Mouse (Mus musculus) forebrain, postnatal 0 days (tissue): ENCODE results near the gene Catip. TPM values are rescaled to one million over a fixed set of nuclear protein-coding genes. Genes with fewer than 3 reads are reported as not detected.
"Not testable (repeated sequence)": the region's sequence is repeated elsewhere in the genome, so short reads cannot be mapped to it uniquely, and the experiment has no call there.

Experiments used
- ATAC-seq: fragments of 200-750 bp; cut with Nextera tagmentation; 2 replicates; pipeline ENCODE4 v1.8.0; 2017; ENCODE audit warnings: mild to moderate bottlenecking, moderate library complexity
- DNase-seq: peaks from one replicate; pipeline ENCODE4 v3.0.0-alpha.2; 2015
- H3K27ac ChIP-seq: fragments of 300-500 bp; sonication (generic); 2 replicates; pipeline ENCODE4 v1.5.1; 2014; ENCODE audit warnings: low read depth, mild to moderate bottlenecking, antibody characterized with exemption, low read length, moderate library complexity, mixed read lengths
- H3K27me3 ChIP-seq: fragments of 300-500 bp; sonication (generic); 2 replicates; pipeline ENCODE4 v1.6.1; 2014; ENCODE audit warnings: mild to moderate bottlenecking, low read length, mixed read lengths; ENCODE audit not compliant: insufficient read depth
- H3K36me3 ChIP-seq: fragments of 300-500 bp; sonication (generic); 2 replicates; pipeline ENCODE4 v1.6.1; 2014; ENCODE audit warnings: mild to moderate bottlenecking, moderate library complexity; ENCODE audit not compliant: insufficient read depth
- H3K4me1 ChIP-seq: fragments of 300-500 bp; sonication (generic); 2 replicates; pipeline ENCODE4 v1.6.1; 2014; ENCODE audit warnings: antibody characterized with exemption; ENCODE audit not compliant: insufficient read depth
- H3K4me2 ChIP-seq: fragments of 300-500 bp; sonication (generic); 2 replicates; pipeline ENCODE4 v1.6.1; 2014; ENCODE audit warnings: low read depth, mild to moderate bottlenecking, moderate library complexity
- H3K4me3 ChIP-seq: fragments of 300-500 bp; sonication (generic); 2 replicates; pipeline ENCODE4 v1.5.1; 2014; ENCODE audit warnings: low read depth, low read length, mixed read lengths
- H3K9ac ChIP-seq: fragments of 300-500 bp; sonication (generic); 2 replicates; pipeline ENCODE4 v1.6.1; 2014; ENCODE audit warnings: mild to moderate bottlenecking
- H3K9me3 ChIP-seq: fragments of 300-500 bp; sonication (generic); 2 replicates; pipeline ENCODE4 v1.6.1; 2016; ENCODE audit warnings: low read length
- CTCF ChIP-seq: sonication (generic); IDR thresholded peaks from 2 replicates; pipeline ENCODE4 v1.5.1; 2016; ENCODE audit warnings: antibody characterized with exemption, control low read depth, low read depth
- WGBS: fragments of 180-500 bp; shearing (Covaris S2); extraction: QIAGEN DNeasy Blood & Tissue Kit; methylation state at CpG from one replicate; pipeline ENCODE4 v1.1.7; 2014; 5-methylcytosine and 5-hydroxymethylcytosine counted together
- polyA plus RNA-seq: library from polyadenylated mRNA; unstranded; fragments of >200 nt; fragmentation: Nextera tagmentation; extraction: Ambion mirVana; gene quantifications from 2 replicates; pipeline ENCODE4 v1.2.1, GENCODE M21; 2015
- total RNA-seq: library from RNA; depleted of rRNA; stranded (reverse); fragments of >200 nt; gene quantifications from 2 replicates; pipeline ENCODE4 v1.2.3, GENCODE M21; 2014

Catip gene
- total and polyA plus RNA-seq, 2 experiments from 2014 or later: 1.6 to 2.1 TPM

GRCm38 (mm10) chr1:74335436-74336170, 26.3 kb upstream of the Catip start:
- H3K4me3 ChIP-seq: no peak overlapping the region
- no peaks in the 10 kb centered on the region for H3K27me3 ChIP-seq
- no peak overlapping the region for H3K27ac ChIP-seq
- peaks cover 14% of the 10 kb centered on the region; the same call in 1 of the 2 replicates for H3K4me1 ChIP-seq
- no peak overlapping the region for H3K4me2 ChIP-seq
- no peaks in the 10 kb centered on the region for H3K36me3 ChIP-seq
- H3K9me3 ChIP-seq: no peaks in the 10 kb centered on the region
- no peak for TF ChIP-seq CTCF
- 79% methylated on average over 6 of the region's 6 CpGs for WGBS
- ATAC-seq (no peak), DNase-seq (no peak)
- no peak overlapping the region for H3K9ac ChIP-seq

- ATAC-seq (no peak), DNase-seq (no peak)
- H3K36me3 ChIP-seq: no peaks in the 10 kb centered on the region
- H3K4me2 ChIP-seq: no peak overlapping the region
- no peak overlapping the region for H3K4me3 ChIP-seq
- H3K9ac ChIP-seq: no peak overlapping the region
- 71% methylated on average over 3 of the region's 3 CpGs for WGBS
- no peak overlapping the region for H3K27ac ChIP-seq
- no peaks in the 10 kb centered on the region for H3K27me3 ChIP-seq
- no peaks in the 10 kb centered on the region for H3K9me3 ChIP-seq
- no peak for TF ChIP-seq CTCF
- peaks cover 7% of the 10 kb centered on the region; the same call in 1 of the 2 replicates for H3K4me1 ChIP-seq
Measured at GRCm38 (mm10) chr1:74337241-74337771, 24.6 kb upstream of the Catip start.

GRCm38 (mm10) chr1:74338013-74338412, 23.9 kb upstream of the Catip start:
- no peak for ATAC-seq
- 95% methylated on average over 4 of the region's 5 CpGs for WGBS
- Histone ChIP-seq H3K4me1 (peaks cover 6% of the 10 kb centered on the region; the same call in 1 of the 2 replicates), H3K9ac (no peak overlapping the region), H3K27me3 (no peaks in the 10 kb centered on the region), H3K4me2 (no peak overlapping the region), H3K4me3 (no peak overlapping the region), H3K9me3 (no peaks in the 10 kb centered on the region), H3K36me3 (no peaks in the 10 kb centered on the region), H3K27ac (no peak overlapping the region)
- DNase-seq: no peak
- no peak for TF ChIP-seq CTCF

- Histone ChIP-seq H3K4me1 (peaks cover under 1% of the 10 kb centered on the region; the same call in 1 of the 2 replicates), H3K36me3 (no peaks in the 10 kb centered on the region), H3K27me3 (no peaks in the 10 kb centered on the region), H3K4me3 (no peak overlapping the region), H3K27ac (no peak overlapping the region), H3K4me2 (no peak overlapping the region), H3K9ac (no peak overlapping the region), H3K9me3 (no peaks in the 10 kb centered on the region)
- TF ChIP-seq CTCF: no peak
- WGBS: 88% methylated on average over 4 of the region's 4 CpGs
- ATAC-seq (no peak), DNase-seq (no peak)
Measured at GRCm38 (mm10) chr1:74338626-74339025, 23.3 kb upstream of the Catip start.

GRCm38 (mm10) chr1:74339917-74340316, 22.0 kb upstream of the Catip start:
- Histone ChIP-seq H3K4me2 (no peak overlapping the region), H3K4me1 (no peaks in the 10 kb centered on the region), H3K9me3 (no peaks in the 10 kb centered on the region), H3K27me3 (no peaks in the 10 kb centered on the region), H3K4me3 (no peak overlapping the region), H3K9ac (no peak overlapping the region), H3K36me3 (no peaks in the 10 kb centered on the region), H3K27ac (no peak overlapping the region)
- 94% methylated on average over 9 of the region's 9 CpGs for WGBS
- TF ChIP-seq CTCF: no peak
- DNase-seq: no peak
- no peak for ATAC-seq

GRCm38 (mm10) chr1:74340361-74340764, 21.5 kb upstream of the Catip start:
- no peak for TF ChIP-seq CTCF
- WGBS: 66% methylated on average over 6 of the region's 6 CpGs
- Histone ChIP-seq H3K27me3 (no peaks in the 10 kb centered on the region), H3K9ac (no peak overlapping the region), H3K4me3 (no peak overlapping the region), H3K36me3 (no peaks in the 10 kb centered on the region), H3K9me3 (no peaks in the 10 kb centered on the region), H3K4me1 (no peaks in the 10 kb centered on the region), H3K4me2 (no peak overlapping the region), H3K27ac (no peak overlapping the region)
- ATAC-seq: peak; percentile 40; the same call in 1 of the 2 replicates
- peak; percentile 43 for DNase-seq

GRCm38 (mm10) chr1:74340992-74341391, 20.9 kb upstream of the Catip start:
- 96% methylated on average over 4 of the region's 4 CpGs for WGBS
- not testable (repeated sequence) for H3K27me3 ChIP-seq

More at GRCm38 (mm10) chr1:74340992-74341391, 20.9 kb upstream of the Catip start:
- H3K4me1 ChIP-seq, H3K9me3 ChIP-seq, H3K36me3 ChIP-seq, H3K4me3 ChIP-seq, DNase-seq, ATAC-seq, H3K27ac ChIP-seq, H3K4me2 ChIP-seq, H3K9ac ChIP-seq: not testable (repeated sequence)
